Mouse (Mus musculus): ENCODE measurements around the gene Sstr5.
A peak's percentile ranks its signal among the peaks of the same experiment; 100 is the strongest.

The Sstr5 gene

DNA sequence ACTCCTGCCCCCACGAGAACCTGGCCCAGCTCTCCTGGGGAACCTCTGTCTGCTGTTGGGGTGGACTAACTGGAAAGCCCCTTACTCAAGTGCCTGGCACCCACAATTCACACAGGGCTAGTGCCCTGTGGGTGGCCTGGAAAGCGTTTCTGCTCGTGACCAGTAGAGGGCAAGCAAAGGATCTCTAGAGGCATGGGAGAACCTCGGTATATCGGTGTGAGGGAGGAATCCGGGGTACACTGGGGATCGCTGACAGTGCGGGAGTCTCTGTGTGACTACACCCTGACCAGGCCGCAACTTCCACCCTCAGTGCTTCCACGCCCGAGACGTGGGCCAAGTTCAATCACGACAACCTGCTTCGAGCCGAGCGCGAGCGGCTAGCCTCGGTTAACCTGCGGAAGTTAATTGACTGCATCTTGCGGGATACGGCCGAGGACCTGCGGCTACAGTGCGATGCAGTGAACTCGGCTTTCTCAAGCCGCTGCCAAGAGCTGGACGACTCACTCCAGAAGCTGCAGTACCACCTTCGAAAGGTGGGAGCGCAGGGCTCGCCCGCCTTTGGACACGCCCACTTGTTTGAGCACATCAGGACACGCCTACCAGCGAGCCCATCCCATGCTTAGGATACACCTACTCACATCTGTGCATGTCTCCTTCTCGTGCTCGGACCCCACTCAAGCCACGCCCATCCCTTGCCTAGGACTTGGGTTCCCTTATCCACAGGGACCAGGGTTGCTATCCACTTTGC lies 22.6 kb downstream of the Sstr5 start:
- DNase-seq (ENCODE audit: low read depth): peak; percentile 68

DNA sequence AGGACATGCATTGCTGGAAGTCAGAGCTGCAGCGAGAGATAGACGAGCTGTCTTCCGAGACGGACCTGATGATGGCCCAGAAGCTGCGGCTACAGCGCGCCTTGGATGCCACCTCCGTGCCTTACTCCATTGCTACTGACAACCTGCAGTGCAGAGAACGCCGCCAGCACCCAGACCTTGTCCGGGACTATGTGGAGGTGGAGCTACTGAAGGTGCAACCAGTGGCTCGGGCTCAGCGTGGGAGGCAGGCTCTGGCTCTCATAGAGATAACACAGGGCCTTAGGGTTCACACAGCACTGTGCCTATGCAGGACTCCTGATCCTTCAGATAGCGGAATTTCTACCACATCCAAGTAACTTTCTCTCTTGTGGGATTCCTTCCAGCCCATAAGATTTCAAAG lies 25.0 kb downstream of the Sstr5 start:
- no peak for DNase-seq (ENCODE audit: low read depth)

DNA sequence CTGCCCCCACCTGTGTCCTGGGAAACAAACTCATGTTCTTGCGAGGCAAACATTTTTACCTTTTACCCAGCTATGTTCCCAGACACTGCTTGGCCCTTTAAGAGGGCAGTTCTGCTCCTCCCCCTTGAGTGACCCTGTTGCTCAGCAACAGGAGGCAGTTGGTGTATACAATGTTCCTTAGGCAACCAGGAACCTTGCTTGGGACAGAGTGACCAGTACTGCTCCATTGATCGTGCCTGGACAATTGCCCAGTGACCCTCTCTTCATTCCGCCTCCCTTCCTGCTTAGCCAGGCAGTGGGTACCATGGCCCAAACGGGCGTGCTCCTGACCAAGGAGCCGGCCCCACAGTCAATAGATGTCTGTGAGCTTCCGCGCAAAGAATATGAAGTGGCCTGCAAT lies 25.7 kb downstream of the Sstr5 start:
- DNase-seq (ENCODE audit: low read depth): no peak

DNA sequence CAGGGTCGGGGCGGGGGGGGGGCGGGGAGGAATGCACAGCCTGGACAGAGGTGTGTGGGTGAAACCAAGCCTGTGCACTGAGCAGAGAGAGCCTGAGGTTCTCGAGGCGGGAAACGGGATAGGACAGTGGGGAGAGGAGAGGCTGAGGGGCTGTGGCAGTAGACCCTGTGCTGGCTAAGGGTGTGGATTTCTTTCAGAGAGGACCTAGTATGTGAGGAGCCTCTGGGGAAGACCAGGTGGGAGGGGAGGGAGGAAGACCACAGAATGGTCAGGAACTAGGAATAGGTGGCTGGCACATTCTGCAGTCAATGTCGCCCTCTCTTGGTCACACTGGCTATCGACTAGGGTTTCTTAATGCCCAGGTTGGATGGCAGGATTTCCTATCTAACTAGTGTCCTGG lies 27.3 kb downstream of the Sstr5 start:
- no peak for DNase-seq (ENCODE audit: low read depth)

DNA sequence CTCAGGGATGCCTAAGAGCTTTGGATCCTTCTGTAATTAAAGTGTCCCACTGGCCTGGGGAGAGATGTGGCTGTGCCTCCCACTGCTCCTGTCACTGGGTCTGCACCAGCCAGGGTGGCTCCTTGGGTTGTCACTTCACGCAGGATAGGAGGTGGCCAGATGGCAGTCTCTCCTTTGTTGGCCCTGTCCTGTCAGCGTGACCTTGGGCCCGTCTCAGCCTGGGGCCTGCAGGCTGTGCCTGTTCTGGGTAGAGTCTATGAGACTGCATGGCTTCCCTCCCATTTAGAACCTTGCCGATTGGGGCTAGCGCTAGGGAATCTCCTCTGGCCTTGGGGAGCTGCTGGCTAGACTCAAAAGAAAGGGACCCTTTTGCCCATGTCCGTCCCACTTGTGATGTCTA lies 28.8 kb downstream of the Sstr5 start:
- DNase-seq (ENCODE audit: low read depth): no peak

DNA sequence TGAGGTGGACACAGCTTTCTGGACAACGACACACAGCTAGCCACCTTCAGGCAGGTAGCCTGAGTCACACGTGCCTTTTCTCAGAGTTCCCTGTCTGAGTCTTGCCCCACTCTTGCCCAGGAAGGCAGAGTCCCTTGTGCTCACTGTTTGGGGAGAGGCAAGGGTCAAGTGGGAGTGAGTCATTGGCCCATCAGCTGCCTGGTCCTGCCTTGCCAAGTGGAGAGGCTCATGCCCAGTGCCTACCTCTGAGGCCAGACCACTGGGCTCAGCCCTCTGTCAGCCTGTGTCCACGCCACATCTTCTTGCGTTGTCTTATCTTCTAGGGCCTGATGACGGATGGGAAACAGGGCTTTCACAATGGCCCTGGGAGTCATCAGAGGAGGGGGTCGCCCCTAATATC lies 29.3 kb downstream of the Sstr5 start:
- no peak for DNase-seq (ENCODE audit: low read depth)

DNA sequence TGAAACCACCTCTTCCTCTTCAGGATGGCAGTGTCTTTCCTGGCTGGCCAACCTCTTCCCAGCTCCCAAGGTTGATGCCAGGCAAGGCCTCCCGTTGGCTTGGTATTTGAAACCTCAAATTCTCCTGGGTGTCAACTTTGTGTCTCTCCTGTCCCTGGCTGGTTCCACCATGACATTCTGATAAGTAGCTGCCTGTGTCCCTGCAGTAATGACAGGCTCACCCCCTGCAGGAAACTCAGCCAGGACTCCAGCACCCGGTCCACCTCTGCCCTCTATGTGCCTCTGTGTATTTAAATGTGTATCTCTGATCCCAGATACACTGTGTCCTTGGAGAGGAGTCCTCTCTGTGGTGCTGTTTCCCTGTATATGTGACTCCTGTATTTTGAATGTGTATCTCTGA lies 30.8 kb downstream of the Sstr5 start:
- no peak for DNase-seq (ENCODE audit: low read depth)

DNA sequence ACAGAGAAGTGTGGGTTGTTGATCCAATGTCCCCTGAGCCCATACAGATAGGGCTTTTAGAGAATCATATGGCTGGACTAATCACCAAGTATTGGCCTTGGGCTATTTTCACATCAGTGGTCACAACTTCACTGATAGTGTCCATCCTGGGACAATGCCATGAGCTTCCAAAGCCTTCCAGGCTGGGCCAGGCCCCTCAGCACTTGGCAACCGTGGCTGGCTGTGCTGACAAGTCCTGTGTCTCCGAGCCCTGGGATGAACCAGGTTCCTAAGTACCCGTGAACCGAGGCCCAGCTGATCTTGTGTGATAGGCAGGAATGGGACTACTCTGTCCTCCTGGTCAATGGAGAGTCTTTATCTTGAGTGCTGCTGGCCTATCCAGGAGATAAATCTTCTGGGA lies 33.0 kb downstream of the Sstr5 start:
- DNase-seq (ENCODE audit: low read depth): no peak

DNA sequence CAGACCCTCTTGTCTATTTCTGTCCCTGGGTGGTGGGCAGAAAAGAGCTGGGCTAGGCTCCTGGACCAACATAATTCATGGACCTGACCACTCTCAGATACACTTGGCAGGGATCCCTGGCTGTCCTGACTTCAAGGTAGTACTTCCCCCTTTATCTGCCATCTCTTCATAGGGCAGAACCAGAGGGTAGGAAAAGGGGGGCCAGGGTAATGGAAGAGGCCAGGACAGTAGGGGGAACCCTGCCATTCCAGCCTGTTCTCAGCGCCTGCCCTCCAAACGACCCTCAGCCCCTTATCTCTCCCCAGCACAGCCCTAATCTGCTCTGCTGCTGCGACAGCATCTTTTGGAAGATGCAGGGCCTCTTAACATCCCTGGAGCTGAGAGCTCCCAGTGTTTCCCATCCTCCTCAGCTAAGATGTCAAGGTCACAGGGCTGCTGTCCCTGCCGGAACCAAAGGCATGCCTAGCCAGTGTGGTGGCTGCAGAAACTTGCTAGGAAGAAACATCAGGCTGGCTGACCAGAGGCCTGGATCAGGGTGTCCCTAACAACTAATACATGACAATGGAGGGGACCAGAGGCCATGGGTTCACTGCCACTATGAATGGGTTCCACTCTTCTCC lies 33.7 kb downstream of the Sstr5 start:
- DNase-seq (ENCODE audit: low read depth): no peak

DNA sequence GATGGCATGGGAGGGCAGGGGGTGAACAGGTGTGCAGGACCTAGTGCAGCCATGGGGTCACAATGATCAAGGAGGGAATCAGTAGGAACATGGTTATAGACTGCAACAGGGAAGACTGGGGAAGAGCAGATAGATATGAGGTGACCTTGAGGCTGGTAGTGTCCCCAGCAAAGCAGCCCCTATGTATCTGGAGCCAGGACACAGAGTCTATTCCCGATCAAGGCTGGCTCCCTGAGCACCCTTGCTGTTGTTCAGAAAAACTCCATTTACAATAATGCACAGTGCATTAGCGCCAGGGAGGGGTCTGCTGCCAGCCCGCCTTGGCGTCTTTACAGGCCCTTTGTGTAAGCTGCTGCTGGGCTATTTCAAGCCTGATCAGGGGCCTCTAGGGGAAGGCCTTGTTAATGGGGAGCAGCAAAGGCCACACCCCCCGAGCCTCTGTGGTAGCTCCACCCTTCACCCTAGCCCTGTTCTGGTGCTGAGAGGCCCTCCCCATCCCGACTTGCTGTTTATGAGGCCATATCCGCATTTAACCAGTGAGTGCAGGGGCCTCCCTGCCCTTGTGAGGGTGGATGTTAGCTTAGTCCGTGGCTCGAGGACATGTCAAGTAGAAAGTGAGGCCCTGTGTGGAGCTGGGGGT lies 34.7 kb downstream of the Sstr5 start:
- DNase-seq (ENCODE audit: low read depth): no peak

DNA sequence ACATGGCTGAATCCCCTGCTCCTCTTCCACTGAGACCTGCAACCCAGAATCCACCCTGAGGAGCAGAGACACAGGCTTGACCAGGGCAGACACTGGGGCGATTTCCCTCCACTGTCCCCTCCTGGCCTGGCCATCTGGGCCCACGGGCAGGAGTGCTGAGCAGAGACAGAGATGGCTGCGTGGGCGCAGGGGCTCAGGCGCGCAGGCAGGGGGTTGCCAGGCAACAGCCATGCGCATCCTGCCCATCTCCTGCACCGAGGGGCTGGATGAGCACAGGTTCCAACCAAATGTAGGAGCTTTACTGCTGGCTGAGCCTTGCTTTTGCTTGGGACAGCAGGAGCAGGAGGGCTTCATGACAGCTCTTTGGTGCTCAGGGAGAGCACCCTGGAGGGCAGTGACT lies 40.5 kb downstream of the Sstr5 start:
- no peak for DNase-seq (ENCODE audit: low read depth)

DNA sequence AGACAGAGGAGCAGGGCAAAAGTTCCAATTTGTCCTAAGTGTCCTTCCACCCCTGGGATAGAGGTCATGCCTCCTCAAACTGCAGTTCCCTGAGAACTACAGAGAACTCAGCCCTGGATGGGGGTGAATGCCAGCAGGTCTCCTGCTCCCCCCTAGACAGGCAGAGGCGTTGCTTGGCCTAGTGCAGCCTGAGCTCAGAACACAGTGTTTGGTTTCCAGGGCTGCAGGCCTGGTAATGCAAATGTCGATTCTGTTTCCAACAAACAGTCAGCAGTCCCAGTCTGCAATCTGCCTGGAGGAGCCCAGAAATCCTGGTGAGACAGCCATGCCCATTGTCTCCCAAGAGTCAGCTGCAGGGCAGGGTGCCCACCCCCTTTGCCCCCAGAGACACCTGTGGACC lies 42.8 kb downstream of the Sstr5 start, which contains the start of gene Tekt4:
TSS of gene Tekt4 (plus strand) at position 344 of the 400 bp plus-strand sequence.
- no peak for DNase-seq (ENCODE audit: low read depth)

DNA sequence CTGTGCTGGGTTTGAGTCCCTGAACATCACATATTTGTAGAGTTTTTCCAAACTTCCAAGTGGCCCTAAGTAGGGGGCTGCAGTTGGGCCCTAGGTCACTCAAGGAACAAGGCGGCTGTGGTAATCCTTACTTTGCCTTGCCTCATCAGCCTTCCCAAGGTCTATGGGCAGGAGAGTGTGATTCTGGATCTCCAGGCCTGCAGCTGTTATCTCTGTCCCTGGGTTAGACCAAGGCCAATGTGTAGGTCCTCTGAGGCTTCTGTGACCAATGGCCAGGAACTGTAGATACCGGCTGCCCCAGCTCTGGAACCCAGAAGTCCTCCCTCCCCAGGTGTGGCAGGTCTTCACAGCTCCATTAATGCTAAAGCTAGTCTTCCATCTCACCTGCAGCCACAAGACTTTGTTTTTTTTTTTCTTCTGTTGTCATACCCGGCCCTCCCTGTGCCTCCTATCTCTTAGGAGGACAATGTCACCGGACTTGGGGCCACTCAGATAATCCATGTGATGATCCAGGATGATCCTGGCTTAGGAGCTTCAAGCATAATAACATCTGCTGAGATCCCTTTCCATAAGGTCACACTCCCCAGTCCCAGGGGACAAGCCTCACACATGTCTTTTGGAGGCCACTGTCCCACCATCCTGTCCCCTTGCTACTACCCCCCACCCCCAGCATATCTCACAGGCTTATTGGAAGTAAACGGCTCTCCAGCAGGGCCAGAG lies 44.7 kb downstream of the Sstr5 start:
- DNase-seq (ENCODE audit: low read depth): no peak

DNA sequence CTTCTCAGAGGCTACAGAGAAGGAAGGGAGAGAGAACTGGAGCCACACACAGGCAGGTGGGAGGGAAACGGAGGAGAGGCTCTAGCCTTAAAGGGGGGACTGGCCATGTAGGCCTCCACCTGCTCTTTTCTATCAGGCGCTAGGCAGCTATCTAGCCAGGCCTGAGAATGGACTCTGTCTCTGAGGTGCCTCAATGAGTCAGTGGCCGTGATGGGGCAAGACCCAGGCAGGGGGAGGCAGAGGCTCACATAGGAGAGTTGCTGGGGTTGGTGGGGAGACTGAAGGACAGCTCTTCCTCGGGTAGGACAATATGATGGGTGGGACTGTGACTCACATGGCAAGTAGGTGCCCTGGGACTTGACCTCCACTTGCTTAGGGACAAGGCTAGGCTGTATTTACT lies 46.8 kb downstream of the Sstr5 start:
- no peak for DNase-seq (ENCODE audit: low read depth)

DNA sequence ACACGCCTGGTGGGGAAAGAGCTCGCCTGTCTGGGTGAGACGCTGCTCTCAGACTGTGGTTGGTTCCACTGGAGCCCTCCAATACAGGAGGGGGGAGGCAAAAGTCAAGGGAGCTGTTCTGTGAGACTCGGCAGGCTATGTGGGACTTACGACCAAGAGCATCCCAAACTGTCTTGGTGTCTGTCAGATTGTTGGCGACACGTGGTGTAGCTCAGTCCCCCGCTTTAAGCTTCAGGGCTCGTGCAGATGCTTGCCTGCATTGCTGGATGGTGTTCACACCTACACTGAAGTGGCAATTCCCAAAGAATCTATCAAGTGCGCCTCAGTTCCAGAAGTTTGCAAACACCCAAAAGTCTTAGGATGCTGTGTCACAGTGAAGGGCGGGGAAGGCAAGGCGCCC lies 49.2 kb downstream of the Sstr5 start:
- no peak for DNase-seq (ENCODE audit: low read depth)

DNA sequence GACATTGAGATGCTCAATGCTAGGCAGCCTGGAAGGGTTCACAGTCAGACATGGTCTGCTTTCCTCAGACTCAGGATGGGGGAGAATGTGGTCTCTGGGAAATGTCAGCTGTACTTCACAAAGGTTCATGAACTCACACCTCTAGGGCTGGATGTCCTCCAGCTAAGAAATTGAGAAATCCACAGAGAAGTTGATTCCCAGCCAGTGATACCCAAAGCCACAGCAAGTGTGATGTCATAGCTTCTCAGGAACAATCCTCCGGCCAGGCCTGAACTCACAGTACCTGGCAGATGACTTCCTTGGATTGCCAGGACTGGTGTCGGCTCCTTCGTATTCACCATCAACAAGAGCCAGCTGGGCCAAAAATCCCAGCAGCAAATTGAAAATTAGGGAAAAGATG lies 51.2 kb downstream of the Sstr5 start:
- DNase-seq (ENCODE audit: low read depth): no peak

DNA sequence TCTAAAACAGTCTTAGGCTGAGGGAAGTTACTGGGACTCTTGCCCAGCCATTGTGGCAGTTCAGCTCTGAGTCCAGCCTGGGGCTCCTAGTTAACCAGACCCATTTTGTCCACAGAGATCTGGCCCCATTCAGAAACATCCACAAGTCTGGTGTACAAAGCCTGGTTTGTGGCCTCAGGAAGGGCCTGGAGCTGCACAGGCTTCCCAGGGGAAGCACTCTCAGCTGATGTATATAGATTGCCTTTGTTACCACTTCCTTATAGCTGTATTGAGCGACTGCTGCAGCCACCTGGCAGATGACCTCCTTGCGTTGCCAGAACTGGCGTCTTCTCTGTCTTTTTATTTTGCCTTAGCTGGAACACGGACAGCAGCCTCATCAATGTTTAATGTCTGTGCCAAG lies 52.0 kb downstream of the Sstr5 start:
- DNase-seq (ENCODE audit: low read depth): no peak

DNA sequence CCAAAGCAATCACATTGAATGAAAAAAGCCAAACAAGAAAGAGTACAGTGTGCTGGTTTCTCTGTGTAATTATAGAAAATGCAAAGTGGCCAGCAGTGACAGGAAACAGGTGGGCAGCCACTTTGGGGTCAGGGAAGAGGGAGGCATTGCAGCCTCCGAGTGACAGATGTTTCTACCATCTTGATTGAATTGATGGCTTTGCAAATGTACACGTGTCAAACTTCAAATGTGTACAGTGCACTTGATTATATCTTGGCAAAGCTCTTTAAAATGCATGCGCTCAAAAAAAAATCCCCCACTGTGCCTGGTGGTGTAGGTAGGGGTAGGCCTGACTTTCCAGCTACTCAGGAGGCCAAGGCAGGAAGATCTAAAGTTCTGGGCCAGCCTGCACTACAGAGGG lies 54.2 kb downstream of the Sstr5 start:
- no peak for DNase-seq (ENCODE audit: low read depth)

DNA sequence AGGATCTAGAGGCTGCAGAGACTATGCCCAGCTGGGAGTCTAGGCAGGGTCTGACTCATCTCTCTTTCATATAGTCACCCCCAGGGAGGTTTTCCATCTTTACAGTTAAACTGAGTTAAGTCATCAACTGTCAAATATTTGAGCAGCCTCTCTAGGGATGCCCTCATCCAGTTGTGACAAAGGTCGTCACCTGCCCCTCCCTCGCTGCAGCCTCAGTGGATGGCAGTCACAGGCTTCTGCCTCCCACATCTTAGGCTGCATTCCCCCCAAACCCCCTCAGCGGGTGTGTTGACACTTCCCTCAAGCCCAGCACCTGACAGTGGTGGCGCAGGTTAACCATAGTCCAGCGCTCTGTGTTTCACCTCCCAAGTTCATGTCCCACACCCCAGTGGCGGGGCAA lies 55.7 kb downstream of the Sstr5 start:
- DNase-seq (ENCODE audit: low read depth): no peak
